Comparison of ENCODE assay signal across 9 mouse cellular contexts in genomic region chr7:132996391-132996790, GRCm38 (mm10).
A peak's percentile ranks its signal among the peaks of the same experiment; 100 is the strongest.
DNase-seq lines count a peak whose midpoint lies in the region; ATAC-seq lines count a peak whose summit lies in the region.
"Had no signal": no experiment of that assay in that cellular context is flagged by ENCODE, and none has a peak within 500 bp of the region (broad histone marks: within the 10 kb centered on the region; RNA-seq: fewer than 3 reads in every experiment).

No protein-coding gene starts in this region.

- H3K4me1 ChIP-seq in hindbrain, embryonic 14.5 days (replicated peaks; ENCODE audit: control insufficient read depth, insufficient read depth, low read length), result no peaks in the 10 kb centered on the region
- H3K4me1 ChIP-seq in hindbrain, embryonic 12.5 days, result peaks cover 3% of the 10 kb centered on the region; the same call in 1 of the 2 replicates

- ATAC-seq in hindbrain, embryonic 14.5 days (ENCODE audit: low FRiP score), result no peak
- no peak for ATAC-seq in hindbrain, embryonic 12.5 days (ENCODE audit: low FRiP score)
- ATAC-seq in erythroblast, adult 5-6 weeks (replicated peaks; ENCODE audit: low FRiP score, poor library complexity, severe bottlenecking), result no peak

- no peak overlapping the region for H3K4me2 ChIP-seq in hindbrain, embryonic 14.5 days (replicated peaks)
- H3K4me2 ChIP-seq in hindbrain, embryonic 12.5 days (replicated peaks), result no peak overlapping the region
- H3K4me2 ChIP-seq: neural tube, embryonic 13.5 days had no signal

- H3K27ac ChIP-seq in hindbrain, embryonic 14.5 days, result no peak overlapping the region
- H3K27ac ChIP-seq in hindbrain, embryonic 12.5 days, result no peak overlapping the region
- H3K27ac ChIP-seq: neural tube, embryonic 13.5 days had no signal

- no peaks in the 10 kb centered on the region for H3K9me3 ChIP-seq in hindbrain, embryonic 14.5 days (ENCODE audit: control insufficient read depth, low read length)
- H3K9me3 ChIP-seq in hindbrain, embryonic 12.5 days (replicated peaks), result no peaks in the 10 kb centered on the region
- H3K9me3 ChIP-seq: neural tube, embryonic 13.5 days had no signal

- no peak overlapping the region for H3K4me3 ChIP-seq in hindbrain, embryonic 14.5 days (replicated peaks; ENCODE audit: low read length)
- no peak overlapping the region for H3K4me3 ChIP-seq in hindbrain, embryonic 12.5 days
- H3K4me3 ChIP-seq: neural tube, embryonic 13.5 days had no signal

- DNase-seq in hindbrain, embryonic 14.5 days (ENCODE audit: low spot score), result peak; percentile 27
- peak; percentile 31 for DNase-seq in thymus, postnatal 4 days
- no peak for DNase-seq in thymus, postnatal 36 days
- peak; percentile 21 for DNase-seq in c-Kit-positive CD71-positive TER-119-negative erythroid progenitor cells, embryonic 14.5 days (ENCODE audit: low read depth)
- peak; percentile 50 for DNase-seq in retina, postnatal 1 day
- DNase-seq in gastrocnemius, postnatal 14 days, result no peak

- intact Hi-C loops in gastrocnemius, postnatal 14 days (cut with DNase I; ENCODE audit: low total_unique reads), result no loop called here

- peaks cover 50% of the 10 kb centered on the region for H3K36me3 ChIP-seq in hindbrain, embryonic 14.5 days (replicated peaks; ENCODE audit: control insufficient read depth, insufficient read depth)
- peaks cover 65% of the 10 kb centered on the region for H3K36me3 ChIP-seq in hindbrain, embryonic 12.5 days

- no peaks in the 10 kb centered on the region for H3K27me3 ChIP-seq in hindbrain, embryonic 14.5 days (ENCODE audit: control insufficient read depth, insufficient read depth, low read length)
- no peaks in the 10 kb centered on the region for H3K27me3 ChIP-seq in hindbrain, embryonic 12.5 days
- H3K27me3 ChIP-seq: neural tube, embryonic 13.5 days had no signal

- H3K9ac ChIP-seq in hindbrain, embryonic 14.5 days, result no peak overlapping the region
- H3K9ac ChIP-seq in hindbrain, embryonic 12.5 days, result no peak overlapping the region
- H3K9ac ChIP-seq: neural tube, embryonic 13.5 days had no signal

- 91% methylated on average over 5 of the region's 5 CpGs for WGBS in hindbrain, embryonic 14.5 days
- 91% methylated on average over 5 of the region's 5 CpGs for WGBS in hindbrain, embryonic 12.5 days

Comparison
In these comparisons a context has a peak if more than half of its experiments do, and no peak if none do; other contexts are left out.
1. DNase-seq: peak in hindbrain, embryonic 14.5 days (single experiment), thymus, postnatal 4 days (single experiment), c-Kit-positive CD71-positive TER-119-negative erythroid progenitor cells, embryonic 14.5 days (single experiment) and retina, postnatal 1 day (single experiment); none in thymus, postnatal 36 days (0 of 2) and gastrocnemius, postnatal 14 days (single experiment).